Mouse (Mus musculus) left cerebral cortex, postnatal 4 days (tissue): ENCODE measurements around the gene Lpar2. TPM values are rescaled to one million over a fixed set of nuclear protein-coding genes. Genes with fewer than 3 reads are reported as not detected.

Experiments used
- DNase-seq: peaks from one replicate; pipeline ENCODE4 v3.0.0-alpha.2; 2022
- intact Hi-C: fragments of 180-260 bp; cut with DNase I; formaldehyde crosslinking; loops from one replicate; pipeline ENCODE4 v1.15.1; 2025
- total RNA-seq, 2 experiments: library from RNA; stranded (reverse); gene quantifications; 2 replicates each; pipeline ENCODE4 v1.2.3; 2021

Lpar2 gene
- total RNA-seq, 2 experiments from 2014 or later = 7.2 to 7.7 TPM

DNA sequence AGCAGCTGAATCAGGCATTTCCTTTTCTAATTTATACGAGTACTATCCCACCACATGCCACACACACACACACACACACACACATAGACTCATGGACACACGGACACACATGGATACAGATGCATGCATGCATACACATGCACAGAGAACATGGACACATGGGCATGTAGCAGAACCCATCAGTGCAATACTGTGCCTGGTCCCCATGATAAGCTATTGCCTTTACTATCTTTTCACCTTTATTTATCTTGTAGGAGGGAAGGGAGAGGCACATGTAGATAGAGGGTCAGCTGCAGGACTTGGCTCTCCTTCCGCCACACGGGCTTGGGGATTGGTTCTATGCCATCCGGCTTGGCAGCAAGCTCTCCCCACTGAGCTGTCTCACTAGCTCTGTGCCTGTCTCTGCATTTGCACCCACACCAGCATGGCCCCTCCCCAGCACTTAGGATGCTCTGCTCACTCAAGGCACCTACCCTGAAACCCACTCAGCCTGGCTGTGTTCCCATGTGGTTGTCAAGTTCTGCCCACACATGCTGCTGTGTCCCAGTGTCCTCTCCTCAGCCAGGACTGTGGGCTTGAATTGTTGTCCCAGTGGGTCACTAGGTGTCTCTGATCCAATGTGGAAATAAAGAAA, 41.3 kb downstream of the Lpar2 start:
- intact Hi-C loops = no loop called here
- DNase-seq = no peak

DNA sequence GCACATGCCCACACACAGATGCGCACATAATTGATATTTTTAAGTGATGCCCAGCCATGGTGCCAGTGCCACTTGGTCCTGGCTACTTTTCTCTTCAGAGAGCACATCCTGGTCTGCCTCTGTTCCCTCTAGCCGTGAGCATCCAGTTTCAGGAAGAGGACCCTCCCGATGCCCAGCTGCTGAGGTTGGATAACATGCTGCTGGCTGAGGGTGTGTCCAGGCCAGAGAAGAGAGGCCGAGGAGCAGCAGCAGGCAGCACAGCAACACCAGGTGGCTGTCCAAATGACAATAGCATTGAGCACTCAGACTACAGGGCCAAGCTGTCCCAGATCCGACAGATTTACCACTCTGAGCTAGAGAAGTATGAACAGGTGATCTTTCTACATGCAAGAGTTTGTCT, 42.0 kb downstream of the Lpar2 start:
- intact Hi-C loops = no loop called here
- no peak for DNase-seq

GRCm38 (mm10) chr8:69867696-69868326, 45.6 kb downstream of the Lpar2 start:
- no peak for DNase-seq
- intact Hi-C loops = no loop called here

GRCm38 (mm10) chr8:69870003-69870765, 48.0 kb downstream of the Lpar2 start:
- DNase-seq = no peak
- intact Hi-C loops = no loop called here

GRCm38 (mm10) chr8:69870907-69871306, 48.7 kb downstream of the Lpar2 start:
- DNase-seq = no peak
- intact Hi-C loops = no loop called here

DNA sequence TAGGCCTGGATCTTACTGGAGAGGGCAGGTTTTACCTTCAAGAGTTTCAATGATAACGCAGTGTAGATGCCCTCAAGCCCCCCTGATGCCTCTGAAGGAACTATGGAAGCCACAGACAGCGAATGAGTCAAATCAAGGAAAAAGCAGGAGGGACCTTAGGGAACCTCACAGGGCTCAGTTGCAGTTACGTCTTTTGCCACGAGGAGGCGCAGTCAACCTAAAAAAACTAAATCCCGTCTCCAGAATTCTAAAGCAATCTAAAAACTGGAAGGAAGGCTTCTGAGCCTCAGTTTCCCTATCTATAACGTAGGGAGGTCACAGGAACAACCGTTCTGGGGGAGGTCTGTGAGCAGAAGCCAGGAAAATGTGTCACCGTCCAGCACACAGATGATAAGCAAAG, 51.9 kb downstream of the Lpar2 start:
- intact Hi-C loops = no loop called here
- peak; percentile 58 for DNase-seq

- intact Hi-C loops = no loop called here
- no peak for DNase-seq
These were observed 52.4 kb downstream of the Lpar2 start for GRCm38 (mm10) chr8:69874654-69875053.

- intact Hi-C loops = no loop called here
- DNase-seq = no peak
These were observed 53.9 kb downstream of the Lpar2 start for GRCm38 (mm10) chr8:69876097-69876496.

- no peak for DNase-seq
- intact Hi-C loops = no loop called here
These were observed 54.7 kb downstream of the Lpar2 start for GRCm38 (mm10) chr8:69876967-69877366.

DNA sequence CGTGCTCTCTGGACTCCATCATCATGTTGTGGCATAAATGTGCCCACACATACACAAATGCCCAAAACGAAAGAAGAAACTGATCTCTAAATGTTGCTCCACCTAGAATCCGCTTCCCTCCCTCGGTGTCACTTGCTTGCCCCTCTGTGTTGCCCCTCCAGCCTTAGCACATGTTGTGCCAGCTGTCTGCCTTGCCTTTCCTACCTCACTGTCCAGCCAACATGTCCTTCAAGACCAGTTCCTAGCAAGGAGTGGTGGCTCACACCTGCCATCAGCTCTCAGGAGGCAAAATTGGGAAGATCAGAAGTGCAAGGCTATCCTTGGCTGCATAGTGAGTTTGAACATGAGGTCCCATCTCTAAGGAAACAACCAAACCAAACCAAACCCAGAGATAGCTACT, 55.2 kb downstream of the Lpar2 start:
- intact Hi-C loops = no loop called here
- DNase-seq = no peak

- DNase-seq = no peak
- intact Hi-C loops = no loop called here
These were observed 55.8 kb downstream of the Lpar2 start for GRCm38 (mm10) chr8:69877992-69878391.

GRCm38 (mm10) chr8:69879678-69880077, 57.4 kb downstream of the Lpar2 start:
- DNase-seq = no peak
- intact Hi-C loops = no loop called here

Other genes with a start within 250 kb of the Lpar2 start
- 10 to 100 TPM; 19.9 to 21.6 TPM for gene Zfp868, start 196.9 kb upstream of the Lpar2 start, total RNA-seq
- 1 to 10 TPM; 3.6 to 3.8 TPM for gene Zfp964, start 167.9 kb upstream of the Lpar2 start, total RNA-seq
- 10 to 100 TPM; 18.8 to 19.3 TPM for gene Zfp869, start 111.7 kb upstream of the Lpar2 start, total RNA-seq
- gene Zfp963, start 72.5 kb upstream of the Lpar2 start, total RNA-seq = 1 to 10 TPM; 5.3 to 5.6 TPM
- 1 to 10 TPM in 1 of 2 experiments, under 1 TPM in 1; 0.70 to 1.6 TPM for gene Gm20422, start 47.5 kb upstream of the Lpar2 start, total RNA-seq
- gene Atp13a1, start 31.3 kb upstream of the Lpar2 start, total RNA-seq = 10 to 100 TPM; 51.9 to 52.3 TPM
- gene Zfp866, start 31.3 kb upstream of the Lpar2 start, total RNA-seq = 10 to 100 TPM; 41.5 to 41.7 TPM
- gene Gmip, start 13.8 kb upstream of the Lpar2 start, total RNA-seq = 10 to 100 TPM; 89.6 to 94.1 TPM
- gene Pbx4, start 10.1 kb downstream of the Lpar2 start, total RNA-seq = 10 to 100 TPM; 24.3 to 25.0 TPM
- 1 to 10 TPM; 4.5 to 4.7 TPM for gene Cilp2, start 65.3 kb downstream of the Lpar2 start, total RNA-seq
- not detected for gene Tssk6, start 79.8 kb downstream of the Lpar2 start, total RNA-seq
- gene Ndufa13, start 80.1 kb downstream of the Lpar2 start, total RNA-seq = 10 to 100 TPM; 79.0 to 86.6 TPM
- 10 to 100 TPM in 1 of 2 experiments, 1 to 10 TPM in 1; 9.5 to 10.4 TPM for gene Yjefn3, start 80.3 kb downstream of the Lpar2 start, total RNA-seq
- gene Gatad2a, start 174.0 kb downstream of the Lpar2 start, total RNA-seq = 10 to 100 TPM; 41.9 to 44.8 TPM
- 10 to 100 TPM; 87.6 to 88.9 TPM for gene Mau2, start 220.3 kb downstream of the Lpar2 start, total RNA-seq
- 10 to 100 TPM; 48.5 to 52.6 TPM for gene Sugp1, start 220.4 kb downstream of the Lpar2 start, total RNA-seq